1 mouse cellular context compared by ENCODE assay signal in the genomic region with DNA sequence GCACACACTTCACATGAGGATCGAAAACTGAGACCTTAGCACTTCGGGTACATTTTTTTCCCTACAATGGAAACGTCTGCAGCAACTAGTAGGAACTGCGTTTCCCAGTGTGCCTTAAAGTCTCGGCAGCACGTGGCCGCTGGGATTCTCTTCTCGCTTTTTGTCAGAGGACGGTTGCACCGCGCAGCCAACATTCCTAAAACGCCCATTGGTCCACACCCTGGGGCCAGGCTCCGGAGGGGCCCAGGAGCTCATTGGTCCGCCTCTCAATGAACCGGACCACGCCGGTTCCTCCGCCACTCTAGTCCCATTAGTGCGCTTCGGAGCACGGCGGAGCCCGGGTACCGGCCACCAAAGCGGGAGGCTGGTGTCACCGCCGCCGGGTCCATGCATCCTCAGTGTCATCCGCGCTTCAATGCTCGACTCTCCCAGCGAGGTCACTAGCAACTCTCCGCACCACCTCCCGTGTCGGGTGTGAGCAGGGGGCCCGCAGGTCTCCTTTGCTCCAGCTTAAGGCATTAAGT.
A peak's percentile ranks its signal among the peaks of the same experiment; 100 is the strongest.
TF ChIP-seq lines count a peak whose summit lies in the region.

No protein-coding gene starts in this region.

TF ChIP-seq in myocyte, 11 proteins besides CTCF, POLR2A, EP300 and RAD21 (continued from another document):
- peak; percentile 93 for TF ChIP-seq USF1 (IDR thresholded peaks at IDR 0.05; ENCODE audit: low read depth)
- no peak for TF ChIP-seq CEBPB (IDR thresholded peaks at IDR 0.05; ENCODE audit: insufficient read depth, poor library complexity, severe bottlenecking)
- no peak for TF ChIP-seq SRF (IDR thresholded peaks at IDR 0.05; ENCODE audit: control insufficient read depth, insufficient read length, low read depth)
